Mouse (Mus musculus) large intestine, adult 2 months (tissue): ENCODE results near the gene Mthfd2l. TPM values are rescaled to one million over a fixed set of nuclear protein-coding genes. Genes with fewer than 3 reads are reported as not detected.

Experiments
- DNase-seq: peaks from one replicate; pipeline ENCODE4 v3.0.0-alpha.2; 2012; ENCODE audit warnings: low read depth, low spot score
- WGBS: fragments of 180-500 bp; shearing (Covaris S2); methylation state at CpG from one replicate; pipeline ENCODE4 v1.1.7; 2018; 5-methylcytosine and 5-hydroxymethylcytosine counted together
- polyA plus RNA-seq: library from polyadenylated mRNA; depleted of rRNA; stranded (reverse); fragments of >200 nt; gene quantifications from 2 replicates; pipeline ENCODE4 v1.2.3, GENCODE M21; 2012; rRNA removed

The Mthfd2l gene
- polyA plus RNA-seq: 12.7 and 19.5 TPM in 2 replicates

GRCm38 (mm10) chr5:90930971-90931851 lies at the start of gene Mthfd2l:
Gene Mthfd2l, plus strand, starts transcription at chr5:90931117.
- under 1% methylated on average over 79 of the region's 79 CpGs for WGBS
- no peak for DNase-seq

- 83% methylated on average over 5 of the region's 5 CpGs for WGBS
- DNase-seq: no peak
Observed at GRCm38 (mm10) chr5:90881682-90882081, 49.2 kb upstream of the Mthfd2l start.

DNA sequence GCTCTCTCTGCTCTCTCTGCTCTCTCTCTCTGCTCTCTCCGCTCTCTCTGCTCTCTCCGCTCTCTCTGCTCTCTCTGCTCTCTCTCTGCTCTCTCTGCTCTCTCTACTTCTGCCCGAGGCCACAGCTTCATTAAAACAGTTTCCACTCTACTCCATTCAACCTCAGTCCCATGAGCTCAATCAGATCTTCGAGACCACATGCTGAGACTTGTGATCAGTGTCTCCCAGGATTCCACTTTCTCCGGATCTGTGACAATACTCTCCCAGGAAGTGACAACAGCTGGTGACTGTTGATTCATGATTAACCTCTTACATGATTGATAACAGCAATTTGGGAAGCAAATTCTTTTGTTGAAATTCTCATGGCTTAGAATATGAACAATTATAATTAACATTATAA lies 48.8 kb upstream of the Mthfd2l start:
- DNase-seq: no peak
- 81% methylated on average over 5 of the region's 5 CpGs for WGBS

- WGBS: 39% methylated on average over 2 of the region's 2 CpGs
- DNase-seq: no peak
Observed at GRCm38 (mm10) chr5:90884628-90885242, 46.2 kb upstream of the Mthfd2l start.

DNA sequence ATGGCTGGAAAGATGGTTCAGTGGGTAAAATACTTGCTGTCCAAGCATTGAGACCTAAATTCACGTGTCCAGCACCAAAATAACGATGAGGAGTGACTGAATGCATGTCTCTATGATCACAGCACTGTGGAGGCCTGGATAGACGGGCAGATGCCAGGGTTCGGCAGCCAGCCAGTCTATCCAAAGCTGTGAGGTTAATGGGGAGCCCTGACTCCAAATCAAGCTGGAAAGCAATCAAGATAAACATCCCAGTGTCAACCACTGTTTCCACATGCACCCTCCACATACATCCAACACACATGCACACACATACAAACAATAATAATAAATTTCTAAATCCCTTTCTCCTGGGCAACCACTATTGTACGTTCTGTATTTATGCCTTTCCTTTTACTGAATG lies 42.3 kb upstream of the Mthfd2l start:
- WGBS: 81% methylated on average over 5 of the region's 5 CpGs
- DNase-seq: no peak

DNA sequence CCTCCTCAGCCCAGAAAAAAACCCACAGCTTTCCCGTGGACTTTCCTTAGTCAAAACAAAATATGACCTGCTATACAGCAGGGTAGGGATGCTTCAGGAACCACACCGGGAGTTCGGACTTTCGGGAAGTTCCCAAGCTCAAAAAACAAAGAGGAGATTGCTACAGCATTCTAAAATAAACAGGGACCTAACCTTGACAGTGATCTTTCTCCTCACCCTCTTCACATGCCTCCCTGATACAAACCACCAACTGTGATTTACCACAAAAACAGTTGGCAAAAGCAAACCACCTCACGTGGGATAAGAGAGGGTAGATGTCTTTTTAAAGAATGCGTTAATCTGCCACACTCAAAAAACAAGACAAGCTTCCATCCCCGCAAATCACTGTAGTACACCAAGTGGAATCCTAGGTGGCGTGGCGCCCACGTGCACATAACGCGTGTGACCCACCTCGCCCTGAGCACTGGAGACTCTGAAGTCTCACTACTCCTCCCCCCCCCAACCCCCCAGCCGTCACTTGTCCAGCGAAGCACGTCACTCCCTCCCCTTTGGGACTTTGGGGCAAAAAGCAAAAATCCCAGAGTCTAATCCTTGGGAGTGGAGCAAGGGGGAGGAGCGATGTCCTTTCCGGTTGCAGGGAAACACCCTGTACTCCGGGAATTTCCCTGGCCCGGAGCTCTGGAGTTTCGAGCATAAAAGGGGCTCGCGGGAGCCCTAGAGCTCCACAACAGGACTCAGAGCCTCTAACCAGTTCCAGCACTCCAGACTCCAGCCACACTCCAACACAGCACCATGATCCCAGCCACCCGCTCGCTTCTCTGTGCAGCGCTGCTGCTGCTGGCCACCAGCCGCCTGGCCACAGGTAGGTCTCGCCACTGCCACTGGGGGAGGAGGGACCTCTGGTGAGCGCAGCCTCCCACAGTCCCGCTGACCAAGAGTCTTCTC lies 40.1 kb upstream of the Mthfd2l start, which contains the start of gene Cxcl1:
Gene Cxcl1 (plus strand): TSS at position 723 of the 945 bp plus-strand sequence.
- WGBS: 12% methylated on average over 30 of the region's 30 CpGs
- DNase-seq: no peak

- WGBS: 25% methylated on average over 10 of the region's 10 CpGs
- no peak for DNase-seq
Observed at GRCm38 (mm10) chr5:90891464-90891813, 39.5 kb upstream of the Mthfd2l start.

DNA sequence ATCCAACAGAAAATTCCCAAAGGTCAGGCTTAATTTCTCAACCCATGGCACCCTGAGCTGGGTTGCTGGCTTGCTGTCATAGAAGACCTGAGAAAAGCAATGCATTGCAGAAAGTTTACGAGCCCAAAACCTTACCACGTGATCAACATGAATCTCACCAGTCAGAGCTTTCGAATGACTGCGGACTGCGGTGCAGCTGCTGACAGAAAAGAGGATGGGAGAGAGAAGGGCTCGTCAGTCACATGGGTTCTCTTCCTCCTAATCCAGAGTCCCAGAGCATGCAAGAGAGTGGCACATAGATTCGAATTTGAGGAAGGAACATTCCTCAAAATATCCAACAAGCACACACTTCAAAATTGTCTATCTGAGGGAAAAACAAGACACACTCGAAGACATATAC lies 36.7 kb upstream of the Mthfd2l start:
- DNase-seq: no peak
- WGBS: 51% methylated on average over 8 of the region's 8 CpGs

- no peak for DNase-seq
- WGBS: 70% methylated on average over 3 of the region's 3 CpGs
Observed at GRCm38 (mm10) chr5:90897429-90897828, 33.5 kb upstream of the Mthfd2l start.

DNA sequence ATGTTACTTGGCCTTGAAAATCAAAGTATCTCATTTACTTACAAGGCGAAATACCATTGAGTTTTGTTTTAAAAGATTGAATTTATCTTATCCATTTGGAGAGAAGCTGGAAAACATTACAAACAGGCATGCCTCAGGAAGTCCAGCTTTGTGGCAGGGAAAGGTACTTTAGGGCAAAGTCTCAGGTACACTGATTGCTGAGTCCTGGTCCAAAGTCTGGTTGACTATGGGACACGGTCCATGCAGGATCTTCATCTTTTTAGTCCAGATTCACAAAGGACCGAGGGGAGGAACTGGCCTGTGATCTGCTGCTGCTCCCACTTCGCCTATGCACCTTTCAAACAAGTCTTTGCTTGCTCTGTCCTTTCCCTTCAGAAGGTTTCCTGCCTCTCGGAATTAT lies 31.6 kb upstream of the Mthfd2l start:
- DNase-seq: no peak
- WGBS: 72% methylated on average over 5 of the region's 5 CpGs

DNA sequence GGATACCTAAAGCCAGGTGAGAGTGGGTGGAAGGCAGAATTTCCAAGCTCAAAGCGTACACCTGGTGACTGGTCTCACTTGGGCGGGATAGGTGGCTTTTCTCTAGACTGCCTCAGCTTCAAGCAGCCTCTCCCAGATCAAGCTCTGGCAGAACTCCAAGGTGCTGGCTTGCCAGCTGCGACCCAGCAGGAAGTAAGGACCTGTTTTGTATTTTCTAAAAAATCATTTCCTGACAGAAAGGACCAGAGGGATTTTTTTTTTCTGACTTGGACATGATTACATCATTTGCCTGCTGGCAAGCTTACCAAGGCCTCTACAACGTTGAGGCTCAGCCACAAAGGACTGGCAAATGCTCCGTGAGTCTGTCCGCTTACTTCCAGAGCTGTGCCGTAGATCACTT lies 30.8 kb upstream of the Mthfd2l start:
- no peak for DNase-seq
- WGBS: 16% methylated on average over 7 of the region's 7 CpGs

DNA sequence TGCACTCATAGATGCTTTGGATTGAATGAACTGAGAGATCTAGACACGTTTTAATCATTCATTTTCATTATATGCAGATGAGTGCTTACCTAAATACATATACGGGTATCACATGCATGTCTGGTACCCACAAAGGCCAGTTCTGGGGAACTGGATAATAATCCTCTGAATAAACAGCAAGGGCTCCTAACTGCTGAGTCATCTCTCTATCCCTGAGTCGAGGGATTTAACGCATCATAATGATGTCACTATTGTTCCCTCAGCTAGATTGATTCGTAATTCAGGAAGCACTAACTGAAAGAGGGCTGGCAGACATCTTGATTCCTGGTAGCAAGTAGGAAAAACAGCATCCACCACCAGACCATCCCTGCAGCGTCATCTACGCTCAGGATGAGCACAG lies 30.2 kb upstream of the Mthfd2l start:
- WGBS: 61% methylated on average over 7 of the region's 7 CpGs
- no peak for DNase-seq

GRCm38 (mm10) chr5:90902380-90903260 lies 28.3 kb upstream of the Mthfd2l start:
- 16% methylated on average over 10 of the region's 10 CpGs for WGBS
- DNase-seq: no peak

DNA sequence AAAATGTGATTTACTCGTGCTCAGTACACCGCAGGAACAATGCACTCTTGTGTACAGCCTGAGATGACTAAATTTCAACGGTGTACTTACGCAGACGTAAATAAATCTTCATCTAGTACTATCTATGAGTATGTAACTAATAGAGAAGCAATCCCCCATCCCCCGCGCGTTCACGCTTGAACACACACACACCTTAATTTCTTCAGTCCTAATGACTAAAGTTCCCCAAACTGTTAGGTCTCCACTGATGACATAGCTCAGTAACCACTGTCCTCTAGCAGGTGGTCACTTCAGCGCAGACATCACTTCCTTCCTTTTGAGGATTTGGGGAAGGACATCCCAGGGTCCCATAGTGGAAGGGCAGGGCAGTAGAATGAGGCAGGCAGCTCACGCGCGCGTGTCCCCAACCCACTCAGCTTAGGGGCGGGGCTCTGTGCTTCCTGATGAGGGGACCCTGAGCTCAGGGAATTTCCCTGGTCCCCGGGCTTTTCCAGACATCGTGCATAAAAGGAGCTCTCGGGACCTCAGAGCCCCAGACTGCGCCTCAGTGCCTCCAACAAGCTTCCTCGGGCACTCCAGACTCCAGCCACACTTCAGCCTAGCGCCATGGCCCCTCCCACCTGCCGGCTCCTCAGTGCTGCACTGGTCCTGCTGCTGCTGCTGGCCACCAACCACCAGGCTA lies 27.4 kb upstream of the Mthfd2l start, which contains the start of gene Cxcl2:
Gene Cxcl2 (plus strand): TSS at position 533 of the 682 bp plus-strand sequence.
- DNase-seq: no peak
- 6% methylated on average over 22 of the region's 22 CpGs for WGBS

- no peak for DNase-seq
- 2% methylated on average over 2 of the region's 2 CpGs for WGBS
Observed at GRCm38 (mm10) chr5:90908983-90909382, 21.9 kb upstream of the Mthfd2l start.

GRCm38 (mm10) chr5:90919495-90919894 lies 11.4 kb upstream of the Mthfd2l start:
- no peak for DNase-seq
- WGBS: 69% methylated on average over 2 of the region's 2 CpGs

- DNase-seq: no peak
Observed at GRCm38 (mm10) chr5:90922958-90923357, 8.0 kb upstream of the Mthfd2l start.

DNA sequence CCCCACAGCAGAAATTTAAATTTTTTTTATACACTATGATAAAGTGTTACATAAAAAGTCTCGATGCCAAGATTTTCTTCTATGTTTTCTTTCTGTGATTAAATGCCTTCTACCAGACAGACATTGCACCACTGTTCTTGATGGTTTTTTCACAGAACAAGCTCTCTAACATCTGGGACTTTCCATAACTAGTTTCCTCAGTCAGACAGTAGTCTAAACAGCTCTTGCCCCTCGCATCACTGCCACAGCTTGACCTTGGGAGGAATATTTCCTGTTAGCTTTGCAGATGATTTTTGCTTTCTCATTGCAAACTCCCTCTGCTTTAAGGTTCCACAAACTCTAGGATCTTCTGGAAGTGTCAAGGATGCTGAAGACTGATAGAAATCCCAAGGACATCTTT lies 371 bp upstream of the Mthfd2l start:
- no peak for DNase-seq
- 33% methylated on average over 2 of the region's 2 CpGs for WGBS

More at GRCm38 (mm10) chr5:90922958-90923357, 8.0 kb upstream of the Mthfd2l start:
- 77% methylated on average over 4 of the region's 4 CpGs for WGBS
